9 mouse cellular contexts compared by ENCODE assay signal in genomic region chr4:58944206-58944553, GRCm38 (mm10). TPM values are rescaled to one million over a fixed set of nuclear protein-coding genes. Genes with fewer than 3 reads are reported as not detected.
DNase-seq lines count a peak whose midpoint lies in the region; ATAC-seq lines count a peak whose summit lies in the region.
"Had no signal": no experiment of that assay in that cellular context is flagged by ENCODE, and none has a peak within 500 bp of the region (broad histone marks: within the 10 kb centered on the region; RNA-seq: fewer than 3 reads in every experiment).

No protein-coding gene starts in this region.

- H3K9me3 ChIP-seq in heart, embryonic 11.5 days (replicated peaks; ENCODE audit: control insufficient read depth, low read length), result no peaks in the 10 kb centered on the region
- no peaks in the 10 kb centered on the region for H3K9me3 ChIP-seq in forebrain, embryonic 15.5 days
- no peaks in the 10 kb centered on the region for H3K9me3 ChIP-seq in liver, embryonic 15.5 days (replicated peaks)

- H3K36me3 ChIP-seq in heart, embryonic 11.5 days (ENCODE audit: control insufficient read depth, insufficient read depth, low read length), result no peaks in the 10 kb centered on the region
- no peaks in the 10 kb centered on the region for H3K36me3 ChIP-seq in forebrain, embryonic 15.5 days
- no peaks in the 10 kb centered on the region for H3K36me3 ChIP-seq in liver, embryonic 15.5 days (replicated peaks)

- DNase-seq in heart, postnatal 36 days, result no peak
- peak; percentile 19 for DNase-seq in CD4-positive, CD25-positive, alpha-beta regulatory T cell, adult 2 months (ENCODE audit: low read depth, low spot score)
- DNase-seq in adipocyte (ENCODE audit: low spot score), result no peak
- no peak for DNase-seq in spleen, postnatal 4 days (ENCODE audit: low spot score in 2 of 2)
- DNase-seq in embryo, embryonic 10.5 days (ENCODE audit: low spot score), result no peak

- H3K4me1 ChIP-seq in heart, embryonic 11.5 days (ENCODE audit: control insufficient read depth, insufficient read depth, low read length), result no peaks in the 10 kb centered on the region; the same call in 1 of the 2 replicates
- H3K4me1 ChIP-seq in forebrain, embryonic 15.5 days, result peaks cover 10% of the 10 kb centered on the region
- peaks cover 10% of the 10 kb centered on the region for H3K4me1 ChIP-seq in liver, embryonic 15.5 days (replicated peaks)

- H3K9ac ChIP-seq in heart, embryonic 11.5 days (ENCODE audit: low read depth, low read length), result peak overlapping the region; percentile 73; the same call in 1 of the 2 replicates
- H3K9ac ChIP-seq in forebrain, embryonic 15.5 days (replicated peaks), result peak overlapping the region; percentile 63
- no peak overlapping the region for H3K9ac ChIP-seq in liver, embryonic 15.5 days

- H3K4me2 ChIP-seq in heart, embryonic 11.5 days, result peak overlapping the region; percentile 91
- H3K4me2 ChIP-seq in forebrain, embryonic 15.5 days (replicated peaks), result peak overlapping the region; percentile 63
- H3K4me2 ChIP-seq in liver, embryonic 15.5 days, result peak overlapping the region; percentile 86

- H3K27ac ChIP-seq in heart, embryonic 11.5 days (ENCODE audit: low read depth, low read length), result no peak overlapping the region
- no peak overlapping the region for H3K27ac ChIP-seq in forebrain, embryonic 15.5 days (replicated peaks)
- no peak overlapping the region for H3K27ac ChIP-seq in liver, embryonic 15.5 days (replicated peaks)

- intact Hi-C loops in heart, postnatal 36 days (cut with DNase I), result no loop called here

- 17% methylated on average over 6 of the region's 6 CpGs for WGBS in heart, embryonic 11.5 days (ENCODE audit: insufficient replicate concordance)
- WGBS in forebrain, embryonic 15.5 days, result 15% methylated on average over 6 of the region's 6 CpGs
- WGBS in liver, embryonic 15.5 days (ENCODE audit: insufficient replicate concordance), result 8% methylated on average over 6 of the region's 6 CpGs

- peaks cover 12% of the 10 kb centered on the region; the same call in 1 of the 2 replicates for H3K27me3 ChIP-seq in heart, embryonic 11.5 days (ENCODE audit: control insufficient read depth, insufficient read depth, low read length)
- H3K27me3 ChIP-seq in forebrain, embryonic 15.5 days, result no peaks in the 10 kb centered on the region
- H3K27me3 ChIP-seq in liver, embryonic 15.5 days, result peaks cover 46% of the 10 kb centered on the region

- ATAC-seq in heart, embryonic 11.5 days (replicated peaks; ENCODE audit: insufficient number of reproducible peaks, low FRiP score, low TSS enrichment), result no peak
- no peak for ATAC-seq in forebrain, embryonic 15.5 days (replicated peaks)
- no peak for ATAC-seq in liver, embryonic 15.5 days (ENCODE audit: insufficient read depth)

- peak overlapping the region; percentile 79 for H3K4me3 ChIP-seq in heart, embryonic 11.5 days (ENCODE audit: low read depth, low read length)
- peak overlapping the region; percentile 59 for H3K4me3 ChIP-seq in forebrain, embryonic 15.5 days
- H3K4me3 ChIP-seq in liver, embryonic 15.5 days (replicated peaks), result peak overlapping the region; percentile 63

RNA-seq across cellular contexts. Expression of gene Zkscan16, which starts 0.8 kb away (rescaled TPM):
- polyA plus RNA-seq in heart, embryonic 11.5 days (2014; fragmentation: Nextera tagmentation; extraction: Ambion mirVana), result 0.20 and 0.49 TPM in 2 replicates
- total RNA-seq in heart, postnatal 36 days (2021), result not detected
- 0.73 and 0.99 TPM in 2 replicates for polyA plus RNA-seq in forebrain, embryonic 15.5 days (2015; fragmentation: Nextera tagmentation; extraction: Ambion mirVana)
- polyA plus RNA-seq in liver, embryonic 15.5 days (2015; fragmentation: Nextera tagmentation; extraction: Ambion mirVana), result 0.02 and 0.05 TPM in 2 replicates
- total RNA-seq: liver, adult 2 months had no signal
- polyA plus RNA-seq: liver, adult 2 months had no signal

RNA-seq across cellular contexts. Expression of gene Ecpas, which starts 31.6 kb away (rescaled TPM):
- polyA plus RNA-seq in heart, embryonic 11.5 days (2014; fragmentation: Nextera tagmentation; extraction: Ambion mirVana), result 28.4 and 33.3 TPM in 2 replicates
- 100 to 1,000 TPM; 212 TPM for total RNA-seq in heart, postnatal 36 days (2021)
- polyA plus RNA-seq in forebrain, embryonic 15.5 days (2015; fragmentation: Nextera tagmentation; extraction: Ambion mirVana), result 31.0 and 31.6 TPM in 2 replicates
- polyA plus RNA-seq in liver, embryonic 15.5 days (2015; fragmentation: Nextera tagmentation; extraction: Ambion mirVana), result 14.3 and 14.7 TPM in 2 replicates

RNA-seq across cellular contexts. Expression of gene Ptgr1, which starts 42.7 kb away (rescaled TPM):
- polyA plus RNA-seq in heart, embryonic 11.5 days (2014; fragmentation: Nextera tagmentation; extraction: Ambion mirVana), result 11.3 and 12.6 TPM in 2 replicates
- 1 to 10 TPM; 3.0 to 5.3 TPM for total RNA-seq in heart, postnatal 36 days (2021)
- 4.0 and 4.2 TPM in 2 replicates for polyA plus RNA-seq in forebrain, embryonic 15.5 days (2015; fragmentation: Nextera tagmentation; extraction: Ambion mirVana)
- 12.4 and 15.1 TPM in 2 replicates for polyA plus RNA-seq in liver, embryonic 15.5 days (2015; fragmentation: Nextera tagmentation; extraction: Ambion mirVana)

RNA-seq across cellular contexts. Expression of gene Dnajc25, which starts 50.7 kb away (rescaled TPM):
- polyA plus RNA-seq in heart, embryonic 11.5 days (2014; fragmentation: Nextera tagmentation; extraction: Ambion mirVana), result 5.9 and 10.6 TPM in 2 replicates
- 10 to 100 TPM; 18.7 to 19.5 TPM for total RNA-seq in heart, postnatal 36 days (2021)
- 3.3 and 5.1 TPM in 2 replicates for polyA plus RNA-seq in forebrain, embryonic 15.5 days (2015; fragmentation: Nextera tagmentation; extraction: Ambion mirVana)
- polyA plus RNA-seq in liver, embryonic 15.5 days (2015; fragmentation: Nextera tagmentation; extraction: Ambion mirVana), result 4.9 and 6.2 TPM in 2 replicates

RNA-seq across cellular contexts. Expression of gene Gm20503, which starts 58.8 kb away (rescaled TPM):
- 7.2 and 9.2 TPM in 2 replicates for polyA plus RNA-seq in heart, embryonic 11.5 days (2014; fragmentation: Nextera tagmentation; extraction: Ambion mirVana)
- total RNA-seq in heart, postnatal 36 days (2021), result 1 to 10 TPM; 2.7 TPM
- polyA plus RNA-seq in forebrain, embryonic 15.5 days (2015; fragmentation: Nextera tagmentation; extraction: Ambion mirVana), result 3.6 and 5.9 TPM in 2 replicates
- 7.5 and 8.5 TPM in 2 replicates for polyA plus RNA-seq in liver, embryonic 15.5 days (2015; fragmentation: Nextera tagmentation; extraction: Ambion mirVana)
- total RNA-seq: liver, adult 2 months had no signal
- polyA plus RNA-seq: liver, adult 2 months had no signal
